Comparison of ENCODE assay signal across 15 mouse cellular contexts in the genomic region with DNA sequence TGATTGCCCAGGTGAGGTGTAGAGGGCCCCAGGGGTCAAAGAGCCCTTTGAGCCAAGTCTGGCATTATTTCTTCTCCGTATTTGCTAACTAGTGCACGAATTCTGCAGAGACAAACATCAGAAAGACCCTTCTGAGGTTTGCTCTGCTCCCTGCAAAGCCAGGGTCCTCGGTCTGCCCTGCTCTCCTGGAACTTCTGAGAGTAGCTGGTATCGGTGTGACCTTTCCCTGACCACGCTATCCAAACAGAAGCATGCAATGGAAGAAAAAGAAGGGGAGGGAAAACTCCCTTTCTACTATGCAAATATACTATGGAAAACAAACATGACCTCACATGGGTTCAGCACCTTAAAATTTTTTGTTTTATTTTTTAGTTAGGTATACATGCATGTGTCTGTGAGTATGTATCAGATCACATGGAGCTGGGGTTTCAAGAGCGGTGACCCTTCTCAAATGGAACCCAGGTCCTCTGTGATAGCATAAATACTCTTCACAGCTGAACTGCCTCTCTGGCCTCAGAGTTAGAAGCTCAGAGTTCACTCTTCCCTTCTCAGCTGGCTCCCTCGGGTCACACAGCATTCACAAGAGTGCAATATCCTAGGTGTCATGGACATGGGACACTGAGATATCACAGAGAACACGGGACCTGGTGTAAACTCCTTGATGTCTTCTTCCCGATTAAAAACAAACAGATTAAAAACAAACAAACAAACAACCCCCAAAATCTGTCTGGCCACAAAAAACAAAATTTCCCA.
"Had no signal": no experiment of that assay in that cellular context is flagged by ENCODE, and none has a peak within 500 bp of the region (broad histone marks: within the 10 kb centered on the region; RNA-seq: fewer than 3 reads in every experiment).

No protein-coding gene starts in this region.

- H3K27me3 ChIP-seq: limb, embryonic 12.5 days; neural tube, embryonic 12.5 days had no signal

- H3K9ac ChIP-seq: limb, embryonic 12.5 days; liver, embryonic 14.5 days; neural tube, embryonic 12.5 days had no signal

- ATAC-seq: lung, postnatal 0 days had no signal

- H3K4me3 ChIP-seq: layer of hippocampus, adult 2 months; limb, embryonic 12.5 days; neural tube, embryonic 12.5 days had no signal

- DNase-seq: kidney, adult 18-20 months; kidney, postnatal 10 days; kidney, postnatal 4 days; lung, postnatal 36 days; midbrain, embryonic 14.5 days; retina, postnatal 1 day; right cerebral cortex, postnatal 4 days; spleen, adult 18-20 months; thymus, adult 18-20 months; thymus, postnatal 14 days had no signal

- H3K9me3 ChIP-seq: limb, embryonic 12.5 days; neural tube, embryonic 12.5 days had no signal

- H3K4me1 ChIP-seq: neural tube, embryonic 12.5 days had no signal

- H3K4me2 ChIP-seq: limb, embryonic 12.5 days; neural tube, embryonic 12.5 days had no signal

- H3K27ac ChIP-seq: layer of hippocampus, adult 2 months; limb, embryonic 12.5 days; liver, embryonic 14.5 days; neural tube, embryonic 12.5 days had no signal

- H3K36me3 ChIP-seq: limb, embryonic 12.5 days; neural tube, embryonic 12.5 days had no signal
